Mouse (Mus musculus): Measurements from ENCODE around the gene Abhd15. TPM values are rescaled to one million over a fixed set of nuclear protein-coding genes. Genes with fewer than 3 reads are reported as not detected.
"Not testable (repeated sequence)": the region's sequence is repeated elsewhere in the genome, so short reads cannot be mapped to it uniquely, and the experiment has no call there.

Gene Abhd15
- polyA plus RNA-seq, 1 experiment from 2014 or later, result 0.63 TPM

GRCm38 (mm10) chr11:77512891-77513810 is 1.8 kb upstream of the Abhd15 start:
- no peaks in the 10 kb centered on the region for H3K36me3 ChIP-seq (ENCODE audit: inconsistent target)
- peaks cover 5% of the 10 kb centered on the region; the same call in 1 of the 2 replicates for H3K79me2 ChIP-seq (ENCODE audit: inconsistent target)
- H3K4me3 ChIP-seq (ENCODE audit: inconsistent target), result peak overlapping the region; percentile 47
- WGBS (ENCODE audit: missing documents), result under 1% methylated on average over 74 of the region's 84 CpGs
- H3K27ac ChIP-seq, result peak overlapping the region; percentile 44

GRCm38 (mm10) chr11:77513811-77514170 is 1.1 kb upstream of the Abhd15 start:
- Histone ChIP-seq H3K79me2 (ENCODE audit: inconsistent target) (peaks cover 5% of the 10 kb centered on the region; the same call in 1 of the 2 replicates), H3K27ac (peak overlapping the region; percentile 44), H3K36me3 (ENCODE audit: inconsistent target) (no peaks in the 10 kb centered on the region), H3K4me3 (ENCODE audit: inconsistent target) (peak overlapping the region; percentile 47)
- WGBS (ENCODE audit: missing documents), result 12% methylated on average over 10 of the region's 10 CpGs

GRCm38 (mm10) chr11:77514281-77514831 is 565 bp upstream of the Abhd15 start:
- H3K4me3 ChIP-seq (ENCODE audit: inconsistent target), result peak overlapping the region; percentile 47
- peaks cover 5% of the 10 kb centered on the region; the same call in 1 of the 2 replicates for H3K79me2 ChIP-seq (ENCODE audit: inconsistent target)
- H3K27ac ChIP-seq, result peak overlapping the region; percentile 44
- WGBS (ENCODE audit: missing documents), result 16% methylated on average over 19 of the region's 19 CpGs
- no peaks in the 10 kb centered on the region for H3K36me3 ChIP-seq (ENCODE audit: inconsistent target)

- Histone ChIP-seq H3K27ac (no peak within 1 kb of the TSS), H3K79me2 (ENCODE audit: inconsistent target) (peaks cover 5% of the 10 kb centered on the region; the same call in 1 of the 2 replicates), H3K4me3 (ENCODE audit: inconsistent target) (peak within 1 kb of the TSS; percentile 47), H3K36me3 (ENCODE audit: inconsistent target) (no peaks in the 10 kb centered on the region)
- WGBS (ENCODE audit: missing documents), result 14% methylated on average over 38 of the region's 39 CpGs
Measured at GRCm38 (mm10) chr11:77515637-77516552, 974 bp downstream of the Abhd15 start, which contains the start of gene Trp53i13. Gene Trp53i13 (minus strand): TSS chr11:77515980.

- no peak overlapping the region for H3K4me3 ChIP-seq (ENCODE audit: inconsistent target)
- H3K36me3 ChIP-seq (ENCODE audit: inconsistent target), result no peaks in the 10 kb centered on the region
- H3K27ac ChIP-seq, result no peak overlapping the region
- WGBS (ENCODE audit: missing documents), result 85% methylated on average over 5 of the region's 5 CpGs
- H3K79me2 ChIP-seq (ENCODE audit: inconsistent target), result peaks cover 5% of the 10 kb centered on the region; the same call in 1 of the 2 replicates
Measured at GRCm38 (mm10) chr11:77516553-77517425, 1.9 kb downstream of the Abhd15 start.

GRCm38 (mm10) chr11:77518051-77518798 is 3.3 kb downstream of the Abhd15 start:
- WGBS (ENCODE audit: missing documents), result 47% methylated on average over 27 of the region's 27 CpGs
- no peak overlapping the region for H3K4me3 ChIP-seq (ENCODE audit: inconsistent target)
- H3K36me3 ChIP-seq (ENCODE audit: inconsistent target), result no peaks in the 10 kb centered on the region
- peaks cover 5% of the 10 kb centered on the region; the same call in 1 of the 2 replicates for H3K79me2 ChIP-seq (ENCODE audit: inconsistent target)
- H3K27ac ChIP-seq, result peak overlapping the region; percentile 67

- H3K36me3 ChIP-seq (ENCODE audit: inconsistent target), result no peaks in the 10 kb centered on the region
- peaks cover 5% of the 10 kb centered on the region; the same call in 1 of the 2 replicates for H3K79me2 ChIP-seq (ENCODE audit: inconsistent target)
- peak within 1 kb of the TSS; percentile 67 for H3K27ac ChIP-seq
- H3K4me3 ChIP-seq (ENCODE audit: inconsistent target), result no peak within 1 kb of the TSS
- WGBS (ENCODE audit: missing documents), result 5% methylated on average over 4 of the region's 5 CpGs
Measured at GRCm38 (mm10) chr11:77519043-77519442, 4.1 kb downstream of the Abhd15 start, which contains the start of gene Gm10392. Gene Gm10392 (minus strand): TSS chr11:77519198.

GRCm38 (mm10) chr11:77520601-77521529 is 5.9 kb downstream of the Abhd15 start:
- Histone ChIP-seq H3K27ac (peak overlapping the region; percentile 67), H3K4me3 (ENCODE audit: inconsistent target) (no peak overlapping the region), H3K79me2 (ENCODE audit: inconsistent target) (peaks cover 5% of the 10 kb centered on the region; the same call in 1 of the 2 replicates), H3K36me3 (ENCODE audit: inconsistent target) (no peaks in the 10 kb centered on the region)
- WGBS (ENCODE audit: missing documents), result 16% methylated on average over 5 of the region's 5 CpGs

GRCm38 (mm10) chr11:77525804-77526486 is 11.0 kb downstream of the Abhd15 start:
- Histone ChIP-seq H3K27ac (no peak overlapping the region), H3K4me3 (ENCODE audit: inconsistent target) (no peak overlapping the region), H3K79me2 (ENCODE audit: inconsistent target) (no peaks in the 10 kb centered on the region), H3K36me3 (ENCODE audit: inconsistent target) (no peaks in the 10 kb centered on the region)
- whole genome bisulfite sequencing (ENCODE audit: missing documents), result 100% methylated on average over 3 of the region's 3 CpGs

- not testable (repeated sequence) for H3K4me3 ChIP-seq (ENCODE audit: inconsistent target); H3K79me2 ChIP-seq (ENCODE audit: inconsistent target); H3K36me3 ChIP-seq (ENCODE audit: inconsistent target); H3K27ac ChIP-seq
- 93% methylated on average over 3 of the region's 3 CpGs for WGBS (ENCODE audit: missing documents)
Measured at GRCm38 (mm10) chr11:77528420-77528819, 13.5 kb downstream of the Abhd15 start.

GRCm38 (mm10) chr11:77529644-77530043 is 14.7 kb downstream of the Abhd15 start:
- no peak overlapping the region for H3K27ac ChIP-seq
- no peaks in the 10 kb centered on the region for H3K79me2 ChIP-seq (ENCODE audit: inconsistent target)
- WGBS (ENCODE audit: missing documents), result 89% methylated on average over 3 of the region's 3 CpGs
- no peaks in the 10 kb centered on the region for H3K36me3 ChIP-seq (ENCODE audit: inconsistent target)
- no peak overlapping the region for H3K4me3 ChIP-seq (ENCODE audit: inconsistent target)

- no peaks in the 10 kb centered on the region for H3K79me2 ChIP-seq (ENCODE audit: inconsistent target)
- H3K27ac ChIP-seq, result no peak overlapping the region
- H3K4me3 ChIP-seq (ENCODE audit: inconsistent target), result no peak overlapping the region
- peaks cover 9% of the 10 kb centered on the region; the same call in 1 of the 2 replicates for H3K36me3 ChIP-seq (ENCODE audit: inconsistent target)
- 100% methylated on average over 2 of the region's 2 CpGs for WGBS (ENCODE audit: missing documents)
Measured at GRCm38 (mm10) chr11:77530862-77531261, 15.9 kb downstream of the Abhd15 start.
